Mouse (Mus musculus): ENCODE results near the gene Olfr1278.
"Not testable (repeated sequence)": the region's sequence is repeated elsewhere in the genome, so short reads cannot be mapped to it uniquely, and the experiment has no call there.

The Olfr1278 gene

DNA sequence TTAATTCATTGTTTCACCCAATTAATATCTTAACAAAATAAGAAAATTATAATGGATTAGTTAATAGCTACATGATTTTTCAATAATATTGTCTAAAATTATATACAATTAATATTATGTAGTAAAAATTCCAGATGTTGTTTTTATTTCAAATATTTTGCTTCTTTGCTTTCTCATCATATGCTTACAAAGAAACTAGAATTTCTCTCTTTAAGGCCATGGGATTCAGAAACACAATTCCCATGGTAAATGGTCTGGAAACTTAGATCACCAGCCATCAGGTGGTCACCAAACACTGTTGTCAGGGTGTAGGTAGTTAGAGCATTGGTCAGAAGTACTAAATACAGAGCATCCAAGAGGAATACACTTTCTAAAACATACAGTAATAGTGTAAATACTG is at the start of gene Olfr1278:
TSS of gene Olfr1278 (plus strand) at position 301 of the 400 bp plus-strand sequence.
- no peak for DNase-seq

DNA sequence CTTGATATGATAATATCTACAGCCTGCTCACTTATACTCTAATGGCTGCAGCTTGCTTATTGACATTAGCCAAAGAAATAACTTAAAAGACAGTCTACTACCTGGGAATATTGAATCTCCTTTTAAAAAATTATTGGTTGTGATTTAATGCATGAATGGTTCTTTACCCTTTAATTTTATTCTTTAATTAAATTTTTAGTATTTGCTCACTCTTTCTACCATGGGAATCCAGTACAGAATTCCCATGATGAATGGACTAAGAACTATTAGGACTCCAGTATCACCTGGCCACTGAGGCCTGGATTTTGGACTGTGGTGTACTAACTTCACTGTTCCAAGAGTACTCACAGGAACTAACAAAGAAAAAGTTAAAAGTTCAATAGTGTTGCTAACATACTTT is 35.7 kb upstream of the Olfr1278 start, which contains the start of gene Olfr1276:
TSS of gene Olfr1276 (plus strand) at position 301 of the 400 bp plus-strand sequence.
- no peak for DNase-seq

DNA sequence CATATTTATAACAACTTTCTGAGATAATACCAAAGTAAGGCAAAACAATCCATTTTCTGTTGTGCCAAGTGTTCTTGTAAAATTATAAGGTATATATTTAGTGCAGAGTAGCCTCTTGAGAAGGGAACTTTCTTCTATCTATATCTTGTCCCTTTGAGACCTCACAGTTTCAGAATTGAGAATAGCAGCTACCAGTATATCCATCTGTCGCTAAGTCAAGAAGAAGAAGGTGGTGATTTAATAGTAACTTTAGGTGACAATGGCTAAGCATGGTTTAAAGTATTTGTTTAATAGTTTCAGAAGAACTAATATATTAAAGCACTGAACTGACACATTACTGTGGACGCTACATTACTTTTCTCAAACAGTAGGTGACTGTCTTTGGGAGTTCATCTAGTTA is 15.9 kb upstream of the Olfr1278 start, which contains the start of gene Olfr1277:
TSS of gene Olfr1277 (minus strand) at position 101 of the 400 bp plus-strand sequence.
- no peak for DNase-seq

DNA sequence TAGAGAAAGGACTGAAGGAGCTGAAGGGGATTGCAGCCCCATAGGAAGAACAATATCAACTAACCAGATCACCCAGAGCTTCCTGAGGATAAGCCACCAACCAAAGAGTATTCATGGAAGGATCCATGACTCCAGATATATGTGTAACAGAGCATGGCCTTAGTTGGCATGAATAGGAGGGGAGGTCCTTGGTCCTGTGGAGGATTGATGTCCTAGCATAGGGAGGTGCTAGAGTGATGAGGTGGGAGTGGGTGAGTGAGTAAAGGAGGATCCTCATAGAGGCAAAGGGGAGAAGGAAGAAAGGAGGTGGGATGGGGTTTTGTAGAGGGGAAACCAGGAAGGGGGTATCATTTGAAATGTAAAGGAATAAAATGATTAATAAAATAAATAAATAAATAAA is 8.6 kb downstream of the Olfr1278 start:
- no peak for DNase-seq

DNA sequence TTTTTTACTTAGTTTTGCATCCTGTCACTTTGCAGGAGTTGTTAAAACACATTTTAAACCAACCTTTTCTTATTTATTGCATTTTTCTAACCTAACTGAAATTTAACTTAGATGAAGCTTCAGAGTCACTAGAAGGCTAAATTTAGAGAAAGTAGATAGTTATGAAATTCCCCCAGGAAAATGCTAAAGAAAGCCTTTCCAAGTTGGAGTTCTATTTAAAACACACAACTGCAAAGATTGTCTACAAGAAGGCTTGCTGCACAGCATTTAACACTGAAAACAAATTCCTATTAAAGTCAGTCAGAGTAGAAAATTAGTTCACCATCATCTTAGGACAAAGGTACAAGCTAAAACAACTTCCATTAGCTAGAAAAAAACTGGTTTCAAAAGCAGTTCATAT is 10.4 kb downstream of the Olfr1278 start, which contains the start of gene Olfr1279:
TSS of gene Olfr1279 (plus strand) at position 262 of the 400 bp plus-strand sequence.
- DNase-seq, result no peak

DNA sequence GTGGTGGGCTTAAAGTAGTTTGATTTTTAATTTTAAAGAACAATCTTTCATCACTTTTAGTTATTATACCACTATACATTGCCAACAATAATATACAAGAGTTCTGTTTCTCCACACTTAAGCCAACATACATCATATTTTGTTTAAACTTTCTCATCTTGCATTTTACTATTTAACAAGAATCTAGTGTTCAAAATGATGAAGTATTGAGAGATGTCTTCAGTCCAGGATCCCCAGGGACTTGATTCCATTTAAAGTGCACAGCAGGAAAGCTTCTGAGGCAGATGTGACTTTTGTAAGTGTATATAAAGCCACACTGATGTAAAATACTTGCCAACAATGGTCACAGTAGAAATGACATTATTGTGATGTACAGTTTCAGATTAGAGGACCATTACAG is 23.8 kb downstream of the Olfr1278 start, which contains the start of gene Olfr1280:
TSS of gene Olfr1280 (plus strand) at position 301 of the 400 bp plus-strand sequence.
- DNase-seq, result no peak

DNA sequence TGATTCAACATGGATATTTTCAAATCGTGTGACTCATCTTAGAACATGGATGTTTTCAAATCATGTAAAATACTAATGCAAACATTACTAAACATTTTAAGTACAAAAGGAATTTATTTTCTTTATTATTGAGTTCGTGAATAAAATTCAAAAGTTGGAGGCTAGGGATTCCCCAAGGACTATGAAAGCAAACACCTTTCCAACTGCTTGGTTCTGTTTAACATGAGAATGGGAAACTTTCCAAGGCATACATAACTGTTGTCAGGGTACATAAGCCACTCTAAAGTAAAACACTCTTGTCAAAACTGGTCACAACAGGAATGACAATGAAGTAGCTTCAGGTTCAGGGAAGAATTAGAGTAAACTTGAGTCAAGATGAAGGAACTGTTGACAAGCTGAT is 36.3 kb downstream of the Olfr1278 start, which contains the start of gene Olfr1281:
TSS of gene Olfr1281 (plus strand) at position 301 of the 400 bp plus-strand sequence.
- no peak for DNase-seq

DNA sequence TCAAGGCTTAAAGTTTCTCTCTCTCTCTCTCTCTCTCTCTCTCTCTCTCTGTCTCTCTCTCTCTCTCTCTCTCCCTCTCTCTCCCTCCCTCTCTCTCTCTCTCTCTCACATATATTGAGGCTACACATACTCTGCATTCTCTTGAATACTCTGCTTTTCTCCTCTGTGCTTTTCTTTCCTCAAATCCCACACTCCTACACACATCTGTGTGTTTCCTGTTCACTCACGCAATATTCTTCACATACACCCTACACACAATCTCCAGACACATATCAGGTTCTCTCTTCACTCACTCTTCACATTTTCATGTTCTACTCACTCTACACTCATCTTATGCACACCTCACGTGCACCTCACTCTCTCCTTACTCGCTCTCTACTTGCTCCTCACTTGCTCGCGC is 43.8 kb downstream of the Olfr1278 start:
- DNase-seq, result not testable (repeated sequence)

DNA sequence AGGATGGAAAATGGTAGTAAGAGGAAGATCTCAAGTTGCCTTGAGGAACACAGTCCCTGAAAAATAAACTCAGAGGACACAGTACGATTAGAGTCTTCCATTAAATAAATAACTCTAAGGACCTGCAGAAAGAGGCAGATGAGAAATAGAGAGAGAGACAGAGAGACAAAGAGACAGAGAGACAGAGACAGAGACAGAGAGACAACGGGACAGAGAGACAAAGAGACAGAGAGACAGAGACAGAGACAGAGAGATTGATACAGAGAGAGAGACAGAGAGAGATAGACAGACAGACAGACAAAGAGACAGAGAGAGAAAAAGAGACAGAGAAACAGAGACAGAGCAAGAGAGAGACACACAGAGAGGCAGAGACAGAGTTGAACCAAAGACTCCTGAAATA is 46.0 kb downstream of the Olfr1278 start, which contains the start of gene Olfr1282:
TSS of gene Olfr1282 (minus strand) at position 101 of the 400 bp plus-strand sequence.
- no peak for DNase-seq
